Mouse (Mus musculus): Measurements from ENCODE around the gene Cox20. TPM values are rescaled to one million over a fixed set of nuclear protein-coding genes. Genes with fewer than 3 reads are reported as not detected.
A peak's percentile ranks its signal among the peaks of the same experiment; 100 is the strongest.

The Cox20 gene
- total and polyA plus RNA-seq, 3 experiments = 9.9 to 26.0 (median 19.1) TPM

- H3K9ac ChIP-seq (ENCODE audit: insufficient read depth, low read depth) = peak overlapping the region; percentile 99
- no peak for DNase-seq (ENCODE audit: extremely low read depth)
Observed at GRCm38 (mm10) chr1:178336777-178337481, 18.0 kb downstream of the Cox20 start.

GRCm38 (mm10) chr1:178337551-178338317, 18.8 kb downstream of the Cox20 start, which contains the start of gene Hnrnpu:
Gene Hnrnpu (minus strand): TSS chr1:178337797.
- in situ Hi-C loops (cut with MboI; ENCODE audit: low pct_ligation_motif_present, low pct_unique_long_range_greater_than_20kb, low sequenced_read_pairs) (no loop called here), dilution Hi-C loops (cut with MboI; ENCODE audit: extremely low pct_ligation_motif_present, extremely low pct_unique_long_range_greater_than_20kb, low sequenced_read_pairs) (no loop called here)
- TF ChIP-seq CHD1 (IDR thresholded peaks at IDR 0.05; ENCODE audit: low read depth, low read length) = no peak
- no peak for TF ChIP-seq ZC3H11A (IDR thresholded peaks at IDR 0.05; ENCODE audit: low read depth, low read length)
- TF ChIP-seq MXI1 (IDR thresholded peaks at IDR 0.05; ENCODE audit: low read depth, low read length) = no peak
- peak; percentile 93 for TF ChIP-seq POLR2A (IDR thresholded peaks at IDR 0.05; ENCODE audit: low read depth, low read length)
- TF ChIP-seq RCOR1 (conservative IDR thresholded peaks at IDR 0.05; ENCODE audit: low read depth, low read length) = no peak
- TF ChIP-seq CHD2 (IDR thresholded peaks at IDR 0.05; ENCODE audit: low read length) = no peak
- TF ChIP-seq EP300 (IDR thresholded peaks at IDR 0.05; ENCODE audit: low read length) = no peak
- TF ChIP-seq USF1 (IDR thresholded peaks at IDR 0.05; ENCODE audit: low read depth, low read length) = no peak
- no peak for TF ChIP-seq ZNF384 (IDR thresholded peaks at IDR 0.05; ENCODE audit: low read depth, low read length)
- TF ChIP-seq KAT2A (IDR thresholded peaks at IDR 0.05; ENCODE audit: insufficient replicate concordance, low read length) = no peak
- TF ChIP-seq POLR2AphosphoS2 (IDR thresholded peaks at IDR 0.05; ENCODE audit: low read depth, low read length) = no peak
- TF ChIP-seq ELF1 (IDR thresholded peaks at IDR 0.05; ENCODE audit: low read depth, low read length) = no peak
- peak; percentile 90 for TF ChIP-seq TBP (conservative IDR thresholded peaks at IDR 0.05; ENCODE audit: low read depth, low read length)
- TF ChIP-seq NRF1 (IDR thresholded peaks at IDR 0.05; ENCODE audit: low read depth, low read length) = no peak
- no peak for TF ChIP-seq MAZ (IDR thresholded peaks at IDR 0.05; ENCODE audit: low read depth, low read length)
- TF ChIP-seq E2F4 (IDR thresholded peaks at IDR 0.05; ENCODE audit: insufficient replicate concordance, low read depth, low read length) = no peak
- TF ChIP-seq GABPA (IDR thresholded peaks at IDR 0.05; ENCODE audit: insufficient replicate concordance, low read depth, low read length) = no peak
- DNase-seq (ENCODE audit: extremely low read depth) = peak; percentile 89
- peaks cover 8 to 29% of the 10 kb centered on the region in 2 experiments for H3K36me3 ChIP-seq (replicated peaks in 1 of 2; ENCODE audit: control insufficient read depth in 1 of 2, insufficient read depth in 1 of 2, low read length in 1 of 2)
- peaks cover 42% of the 10 kb centered on the region for H3K79me2 ChIP-seq (replicated peaks; ENCODE audit: control insufficient read depth, extremely low read depth, insufficient read depth, poor library complexity, severe bottlenecking)
- H3K27ac ChIP-seq (ENCODE audit: insufficient read depth, low read depth) = peak within 1 kb of the TSS; percentile 98
- H3K4me1 ChIP-seq (ENCODE audit: control insufficient read depth in 1 of 2, insufficient read depth in 2 of 2) = peaks cover 2 to 17% of the 10 kb centered on the region in 2 experiments; a peak in 3 of 4 replicates
- H3K27me3 ChIP-seq (replicated peaks) = no peaks in the 10 kb centered on the region
- H3K9ac ChIP-seq (ENCODE audit: insufficient read depth, low read depth) = peak within 1 kb of the TSS; percentile 99
- no peaks in the 10 kb centered on the region for H3K9me3 ChIP-seq (replicated peaks; ENCODE audit: low read length)
- H3K4me2 ChIP-seq (ENCODE audit: insufficient read depth, low read depth, poor library complexity, severe bottlenecking) = peak within 1 kb of the TSS; percentile 99
- H3K4me3 ChIP-seq (replicated peaks in 1 of 3; ENCODE audit: low read depth in 2 of 3, low read length in 2 of 3, poor library complexity in 1 of 3) = peak within 1 kb of the TSS; percentile 81 to 100 (median 99)

More at GRCm38 (mm10) chr1:178336777-178337481, 18.0 kb downstream of the Cox20 start:
- in situ Hi-C loops (cut with MboI; ENCODE audit: low pct_ligation_motif_present, low pct_unique_long_range_greater_than_20kb, low sequenced_read_pairs) (no loop called here), dilution Hi-C loops (cut with MboI; ENCODE audit: extremely low pct_ligation_motif_present, extremely low pct_unique_long_range_greater_than_20kb, low sequenced_read_pairs) (no loop called here)
- Histone ChIP-seq H3K27ac (ENCODE audit: insufficient read depth, low read depth) (peak overlapping the region; percentile 98), H3K4me2 (ENCODE audit: insufficient read depth, low read depth, poor library complexity, severe bottlenecking) (no peak overlapping the region), H3K79me2 (replicated peaks; ENCODE audit: control insufficient read depth, extremely low read depth, insufficient read depth, poor library complexity, severe bottlenecking) (peaks cover 50% of the 10 kb centered on the region), H3K4me1 (ENCODE audit: control insufficient read depth in 1 of 2, insufficient read depth in 2 of 2) (peaks cover 2 to 25% of the 10 kb centered on the region in 2 experiments; a peak in 3 of 4 replicates), H3K27me3 (replicated peaks) (no peaks in the 10 kb centered on the region), H3K9me3 (replicated peaks; ENCODE audit: low read length) (no peaks in the 10 kb centered on the region), H3K4me3 (replicated peaks in 1 of 3; ENCODE audit: low read depth in 2 of 3, low read length in 2 of 3, poor library complexity in 1 of 3) (peak overlapping the region; percentile 81 to 100 (median 99)), H3K36me3 (replicated peaks in 1 of 2; ENCODE audit: control insufficient read depth in 1 of 2, insufficient read depth in 1 of 2, low read length in 1 of 2) (peaks cover 16 to 37% of the 10 kb centered on the region in 2 experiments)
- no peak for TF ChIP-seq EP300 (IDR thresholded peaks at IDR 0.05; ENCODE audit: low read length)
- TF ChIP-seq ZKSCAN1 (IDR thresholded peaks at IDR 0.05; ENCODE audit: borderline replicate concordance, low read depth, low read length) = no peak
- no peak for TF ChIP-seq ZMIZ1 (IDR thresholded peaks at IDR 0.05; ENCODE audit: low read depth, low read length)
- no peak for TF ChIP-seq IRF4 (IDR thresholded peaks at IDR 0.05; ENCODE audit: low read depth, low read length)
- no peak for TF ChIP-seq UBTF (IDR thresholded peaks at IDR 0.05; ENCODE audit: low read depth, low read length)
- no peak for TF ChIP-seq JUN (IDR thresholded peaks at IDR 0.05; ENCODE audit: insufficient read depth, low read depth, low read length)
- no peak for TF ChIP-seq PAX5 (IDR thresholded peaks at IDR 0.05; ENCODE audit: low read length)
- TF ChIP-seq RCOR1 (conservative IDR thresholded peaks at IDR 0.05; ENCODE audit: low read depth, low read length) = no peak
- no peak for TF ChIP-seq MXI1 (IDR thresholded peaks at IDR 0.05; ENCODE audit: low read depth, low read length)

Measured in CH12.LX (cell line).